9 mouse cellular contexts compared by ENCODE assay signal in genomic region chr5:108758396-108758795, GRCm38 (mm10). TPM values are rescaled to one million over a fixed set of nuclear protein-coding genes. Genes with fewer than 3 reads are reported as not detected.
DNase-seq lines count a peak whose midpoint lies in the region; ATAC-seq and TF ChIP-seq lines count a peak whose summit lies in the region.
"Had no signal": no experiment of that assay in that cellular context is flagged by ENCODE, and none has a peak within 500 bp of the region (broad histone marks: within the 10 kb centered on the region; RNA-seq: fewer than 3 reads in every experiment).

No protein-coding gene starts in this region.

- no peak for TF ChIP-seq POLR2A in kidney, adult 2 months (IDR thresholded peaks at IDR 0.05; ENCODE audit: low read depth, low read length)

- no peak overlapping the region for H3K9ac ChIP-seq in kidney, embryonic 14.5 days (ENCODE audit: low read depth, low read length)
- no peak overlapping the region for H3K9ac ChIP-seq in liver, embryonic 13.5 days
- H3K9ac ChIP-seq: lung, embryonic 15.5 days had no signal

- no peaks in the 10 kb centered on the region for H3K36me3 ChIP-seq in kidney, adult 2 months (ENCODE audit: control insufficient read depth, insufficient read depth, low read length)
- H3K36me3 ChIP-seq in kidney, embryonic 14.5 days (ENCODE audit: control insufficient read depth, insufficient read depth, low read length): no peaks in the 10 kb centered on the region
- H3K36me3 ChIP-seq in liver, embryonic 13.5 days: no peaks in the 10 kb centered on the region
- H3K36me3 ChIP-seq in forebrain, embryonic 10.5 days (replicated peaks): no peaks in the 10 kb centered on the region
- H3K36me3 ChIP-seq: lung, embryonic 15.5 days had no signal

- no peak overlapping the region for H3K4me3 ChIP-seq in kidney, adult 2 months (ENCODE audit: insufficient read depth, low read depth, low read length)
- H3K4me3 ChIP-seq in kidney, embryonic 14.5 days (ENCODE audit: low read length): no peak overlapping the region
- H3K4me3 ChIP-seq in liver, embryonic 13.5 days (replicated peaks): no peak overlapping the region
- H3K4me3 ChIP-seq in forebrain, embryonic 10.5 days: no peak overlapping the region
- H3K4me3 ChIP-seq: lung, embryonic 15.5 days had no signal

- TF ChIP-seq CTCF in kidney, adult 2 months (conservative IDR thresholded peaks at IDR 0.05; ENCODE audit: insufficient read depth, insufficient read length, low read depth, low read length): peak; percentile 52; the same call in 1 of the 2 replicates

- DNase-seq in kidney, adult 2 months: peak; percentile 59
- DNase-seq in ZHBTc4 (ENCODE audit: low read depth, low spot score): peak; percentile 16
- peak; percentile 4 for DNase-seq in embryo, embryonic 11.5 days (ENCODE audit: low read depth, low spot score)
- DNase-seq in kidney, postnatal 36 days: peak; percentile 43 to 68
- DNase-seq in liver, embryonic 13.5 days: peak; percentile 13
- no peak for DNase-seq in forebrain, embryonic 10.5 days (ENCODE audit: extremely low spot score, low spot score)

- no peaks in the 10 kb centered on the region for H3K27me3 ChIP-seq in kidney, adult 2 months (replicated peaks; ENCODE audit: control insufficient read depth, insufficient read depth, low read length)
- H3K27me3 ChIP-seq in kidney, embryonic 14.5 days (ENCODE audit: control insufficient read depth, insufficient read depth, low read length): no peaks in the 10 kb centered on the region
- peaks cover 5% of the 10 kb centered on the region; the same call in 1 of the 2 replicates for H3K27me3 ChIP-seq in liver, embryonic 13.5 days
- H3K27me3 ChIP-seq in forebrain, embryonic 10.5 days (ENCODE audit: poor library complexity, severe bottlenecking): no peaks in the 10 kb centered on the region
- H3K27me3 ChIP-seq: lung, embryonic 15.5 days had no signal

- H3K27ac ChIP-seq in kidney, adult 2 months (ENCODE audit: insufficient read depth, low read depth, low read length): no peak overlapping the region
- H3K27ac ChIP-seq in kidney, embryonic 14.5 days (ENCODE audit: low read depth, low read length): no peak overlapping the region
- no peak overlapping the region for H3K27ac ChIP-seq in liver, embryonic 13.5 days
- H3K27ac ChIP-seq in forebrain, embryonic 10.5 days: no peak overlapping the region
- H3K27ac ChIP-seq: lung, embryonic 15.5 days had no signal

- H3K4me2 ChIP-seq in kidney, embryonic 14.5 days (replicated peaks; ENCODE audit: low read depth, low read length): no peak overlapping the region
- H3K4me2 ChIP-seq in liver, embryonic 13.5 days: no peak overlapping the region
- H3K4me2 ChIP-seq: lung, embryonic 15.5 days had no signal

- H3K4me1 ChIP-seq in kidney, adult 2 months (ENCODE audit: control insufficient read depth, insufficient read depth, low read length): no peaks in the 10 kb centered on the region
- H3K4me1 ChIP-seq in kidney, embryonic 14.5 days (ENCODE audit: control insufficient read depth, insufficient read depth, low read length): no peaks in the 10 kb centered on the region
- no peaks in the 10 kb centered on the region for H3K4me1 ChIP-seq in liver, embryonic 13.5 days (replicated peaks)
- H3K4me1 ChIP-seq in forebrain, embryonic 10.5 days: no peaks in the 10 kb centered on the region
- H3K4me1 ChIP-seq: lung, embryonic 15.5 days had no signal

- WGBS in kidney, adult 2 months: 50% methylated on average over 3 of the region's 3 CpGs
- 58% methylated on average over 3 of the region's 3 CpGs for WGBS in kidney, embryonic 14.5 days
- WGBS in liver, embryonic 13.5 days (ENCODE audit: insufficient replicate concordance): 46% methylated on average over 3 of the region's 3 CpGs
- 60% methylated on average over 3 of the region's 3 CpGs for WGBS in forebrain, embryonic 10.5 days

- no peaks in the 10 kb centered on the region for H3K9me3 ChIP-seq in kidney, embryonic 14.5 days (ENCODE audit: control insufficient read depth, low read length)
- no peaks in the 10 kb centered on the region for H3K9me3 ChIP-seq in liver, embryonic 13.5 days (replicated peaks)
- no peaks in the 10 kb centered on the region for H3K9me3 ChIP-seq in forebrain, embryonic 10.5 days
- H3K9me3 ChIP-seq: lung, embryonic 15.5 days had no signal

- ATAC-seq in kidney, embryonic 14.5 days (ENCODE audit: low FRiP score, low TSS enrichment): no peak
- 0 out of 2 replicates have a peak, but pooled peaks have one; percentile 12 for ATAC-seq in liver, embryonic 13.5 days (ENCODE audit: low read depth)
- ATAC-seq in inflammation-experienced regulatory T-cells, adult 6 months: no peak

RNA-seq across cellular contexts. Expression of gene Rnf212, which starts 16.4 kb away (rescaled TPM):
- not detected in 2 replicates for polyA plus RNA-seq in kidney, adult 2 months (2012; rRNA removed)
- not detected in 2 replicates for polyA plus RNA-seq in kidney, embryonic 14.5 days (2014; fragmentation: Nextera tagmentation; extraction: Ambion mirVana)
- 4.1 and 4.7 TPM in 2 replicates for polyA plus RNA-seq in liver, embryonic 13.5 days (2015; fragmentation: Nextera tagmentation; extraction: Ambion mirVana)
- not detected for polyA plus RNA-seq in inflammation-experienced regulatory T-cells, adult 6 months (2017; shearing (Covaris generic))
- 0.27 TPM in 1 of 2 replicates, not detected in the other for polyA plus RNA-seq in forebrain, embryonic 10.5 days (2016; fragmentation: Nextera tagmentation; extraction: Ambion mirVana)
- polyA plus RNA-seq: lung, embryonic 15.5 days had no signal

RNA-seq across cellular contexts. Expression of gene Tmed11, which starts 36.8 kb away (rescaled TPM):
- polyA plus RNA-seq in kidney, adult 2 months (2012; rRNA removed): not detected in 2 replicates
- polyA plus RNA-seq in kidney, embryonic 14.5 days (2014; fragmentation: Nextera tagmentation; extraction: Ambion mirVana): not detected in 2 replicates
- not detected in 2 replicates for polyA plus RNA-seq in liver, embryonic 13.5 days (2015; fragmentation: Nextera tagmentation; extraction: Ambion mirVana)
- polyA plus RNA-seq in inflammation-experienced regulatory T-cells, adult 6 months (2017; shearing (Covaris generic)): not detected
- not detected in 2 replicates for polyA plus RNA-seq in forebrain, embryonic 10.5 days (2016; fragmentation: Nextera tagmentation; extraction: Ambion mirVana)
- polyA plus RNA-seq: lung, embryonic 15.5 days had no signal

RNA-seq across cellular contexts. Expression of gene Vmn2r8, which starts 50.3 kb away (rescaled TPM):
- not detected in 2 replicates for polyA plus RNA-seq in kidney, adult 2 months (2012; rRNA removed)
- polyA plus RNA-seq in kidney, embryonic 14.5 days (2014; fragmentation: Nextera tagmentation; extraction: Ambion mirVana): not detected in 2 replicates
- polyA plus RNA-seq in liver, embryonic 13.5 days (2015; fragmentation: Nextera tagmentation; extraction: Ambion mirVana): not detected in 2 replicates
- not detected for polyA plus RNA-seq in inflammation-experienced regulatory T-cells, adult 6 months (2017; shearing (Covaris generic))
- polyA plus RNA-seq in forebrain, embryonic 10.5 days (2016; fragmentation: Nextera tagmentation; extraction: Ambion mirVana): not detected in 2 replicates
- polyA plus RNA-seq: lung, embryonic 15.5 days had no signal
